ENCODE assay signal across 8 mouse cellular contexts in genomic region chr7:34131959-34132354, GRCm38 (mm10). TPM values are rescaled to one million over a fixed set of nuclear protein-coding genes. Genes with fewer than 3 reads are reported as not detected.
DNase-seq lines count a peak whose midpoint lies in the region; ATAC-seq lines count a peak whose summit lies in the region.

No protein-coding gene starts in this region.

- H3K36me3 ChIP-seq in liver, embryonic 11.5 days (ENCODE audit: control insufficient read depth, insufficient read depth, low read length): no peaks in the 10 kb centered on the region
- H3K36me3 ChIP-seq in embryonic facial prominence, embryonic 15.5 days: peaks cover 8% of the 10 kb centered on the region
- peaks cover 19% of the 10 kb centered on the region for H3K36me3 ChIP-seq in limb, embryonic 13.5 days
- H3K36me3 ChIP-seq in stomach, embryonic 14.5 days (ENCODE audit: control insufficient read depth, insufficient read depth, low read length): no peaks in the 10 kb centered on the region

- ATAC-seq in liver, embryonic 11.5 days (replicated peaks; ENCODE audit: low FRiP score): 0 out of 2 replicates have a peak, but pooled peaks have one; percentile 6
- ATAC-seq in embryonic facial prominence, embryonic 15.5 days (ENCODE audit: insufficient number of reproducible peaks, low FRiP score, low TSS enrichment, low read depth): no peak
- ATAC-seq in limb, embryonic 13.5 days (ENCODE audit: low FRiP score, low read depth): peak; percentile 26; the same call in 1 of the 2 replicates
- no peak for ATAC-seq in stomach, embryonic 14.5 days (ENCODE audit: insufficient number of reproducible peaks, insufficient read depth, low FRiP score, low read depth)
- ATAC-seq in inflammation-experienced regulatory T-cells, adult 6 months: no peak

- peak overlapping the region; percentile 55 for H3K4me2 ChIP-seq in liver, embryonic 11.5 days
- peak overlapping the region; percentile 70 for H3K4me2 ChIP-seq in embryonic facial prominence, embryonic 15.5 days (replicated peaks)
- peak overlapping the region; percentile 79 for H3K4me2 ChIP-seq in limb, embryonic 13.5 days (replicated peaks)
- H3K4me2 ChIP-seq in stomach, embryonic 14.5 days (replicated peaks; ENCODE audit: low read depth, low read length): peak overlapping the region; percentile 52

- 0 out of 2 replicates have a peak overlapping the region, but pooled peaks have one; percentile 27 for H3K9ac ChIP-seq in liver, embryonic 11.5 days (ENCODE audit: low read depth, low read length)
- H3K9ac ChIP-seq in embryonic facial prominence, embryonic 15.5 days: peak overlapping the region; percentile 94
- peak overlapping the region; percentile 97 for H3K9ac ChIP-seq in limb, embryonic 13.5 days
- H3K9ac ChIP-seq in stomach, embryonic 14.5 days (replicated peaks; ENCODE audit: low read depth, low read length): peak overlapping the region; percentile 92

- H3K4me1 ChIP-seq in liver, embryonic 11.5 days (replicated peaks; ENCODE audit: control insufficient read depth, insufficient read depth, low read length): no peaks in the 10 kb centered on the region
- peaks cover 31% of the 10 kb centered on the region for H3K4me1 ChIP-seq in embryonic facial prominence, embryonic 15.5 days
- H3K4me1 ChIP-seq in limb, embryonic 13.5 days: peaks cover 38% of the 10 kb centered on the region
- H3K4me1 ChIP-seq in stomach, embryonic 14.5 days (ENCODE audit: control insufficient read depth, insufficient read depth, low read length): peaks cover 19% of the 10 kb centered on the region

- no peak for DNase-seq in liver, embryonic 11.5 days (ENCODE audit: low spot score)
- no peak for DNase-seq in liver
- no peak for DNase-seq in spleen, adult 18-20 months
- no peak for DNase-seq in spleen, adult 12 weeks (ENCODE audit: low spot score)

- no peaks in the 10 kb centered on the region; the same call in 1 of the 2 replicates for H3K9me3 ChIP-seq in liver, embryonic 11.5 days (ENCODE audit: control insufficient read depth, low read length)
- no peaks in the 10 kb centered on the region for H3K9me3 ChIP-seq in embryonic facial prominence, embryonic 15.5 days (replicated peaks)
- peaks cover 5% of the 10 kb centered on the region for H3K9me3 ChIP-seq in limb, embryonic 13.5 days
- H3K9me3 ChIP-seq in stomach, embryonic 14.5 days (ENCODE audit: control insufficient read depth, low read depth, low read length): no peaks in the 10 kb centered on the region

- H3K27ac ChIP-seq in liver, embryonic 11.5 days (ENCODE audit: low read depth, low read length): no peak overlapping the region
- H3K27ac ChIP-seq in embryonic facial prominence, embryonic 15.5 days (replicated peaks): peak overlapping the region; percentile 86; the same call in 1 of the 2 replicates
- H3K27ac ChIP-seq in limb, embryonic 13.5 days: no peak overlapping the region
- H3K27ac ChIP-seq in stomach, embryonic 14.5 days (ENCODE audit: low read length): no peak overlapping the region; the same call in 1 of the 2 replicates

- peaks cover 34% of the 10 kb centered on the region for H3K27me3 ChIP-seq in liver, embryonic 11.5 days (replicated peaks; ENCODE audit: control insufficient read depth, insufficient read depth, low read length)
- H3K27me3 ChIP-seq in embryonic facial prominence, embryonic 15.5 days: no peaks in the 10 kb centered on the region
- no peaks in the 10 kb centered on the region for H3K27me3 ChIP-seq in limb, embryonic 13.5 days
- H3K27me3 ChIP-seq in stomach, embryonic 14.5 days (ENCODE audit: control insufficient read depth, insufficient read depth, low read length): no peaks in the 10 kb centered on the region

- peak overlapping the region; percentile 69 for H3K4me3 ChIP-seq in liver, embryonic 11.5 days (ENCODE audit: low read depth, low read length)
- H3K4me3 ChIP-seq in embryonic facial prominence, embryonic 15.5 days (replicated peaks): peak overlapping the region; percentile 82
- peak overlapping the region; percentile 91 for H3K4me3 ChIP-seq in limb, embryonic 13.5 days
- peak overlapping the region; percentile 77 for H3K4me3 ChIP-seq in stomach, embryonic 14.5 days (ENCODE audit: low read depth, low read length)

- 9% methylated on average over 3 of the region's 3 CpGs for WGBS in liver, embryonic 11.5 days
- 2% methylated on average over 3 of the region's 3 CpGs for whole genome bisulfite sequencing in embryonic facial prominence, embryonic 15.5 days
- 2% methylated on average over 3 of the region's 3 CpGs for WGBS in limb, embryonic 13.5 days
- 1% methylated on average over 3 of the region's 3 CpGs for WGBS in stomach, embryonic 14.5 days

RNA-seq across cellular contexts. Expression of gene Wtip, which starts 1.1 kb away (rescaled TPM):
- 2.2 and 3.4 TPM in 2 replicates for polyA plus RNA-seq in liver, embryonic 11.5 days (2014; fragmentation: Nextera tagmentation; extraction: Ambion mirVana)
- polyA plus RNA-seq in embryonic facial prominence, embryonic 15.5 days (2015; fragmentation: Nextera tagmentation; extraction: Ambion mirVana): 6.8 and 7.4 TPM in 2 replicates
- polyA plus RNA-seq in limb, embryonic 13.5 days (2015; fragmentation: Nextera tagmentation; extraction: Ambion mirVana): 7.5 and 8.5 TPM in 2 replicates
- 7.1 TPM in 2 replicates for polyA plus RNA-seq in stomach, embryonic 14.5 days (2014; fragmentation: Nextera tagmentation; extraction: Ambion mirVana)
- polyA plus RNA-seq in inflammation-experienced regulatory T-cells, adult 6 months (2017; shearing (Covaris generic)): not detected

RNA-seq across cellular contexts. Expression of gene Scgb1b30, which starts 36.7 kb away (rescaled TPM):
- polyA plus RNA-seq in liver, embryonic 11.5 days (2014; fragmentation: Nextera tagmentation; extraction: Ambion mirVana): not detected in 2 replicates
- polyA plus RNA-seq in embryonic facial prominence, embryonic 15.5 days (2015; fragmentation: Nextera tagmentation; extraction: Ambion mirVana): not detected in 2 replicates
- polyA plus RNA-seq in limb, embryonic 13.5 days (2015; fragmentation: Nextera tagmentation; extraction: Ambion mirVana): not detected in 2 replicates
- not detected in 2 replicates for polyA plus RNA-seq in stomach, embryonic 14.5 days (2014; fragmentation: Nextera tagmentation; extraction: Ambion mirVana)
- polyA plus RNA-seq in inflammation-experienced regulatory T-cells, adult 6 months (2017; shearing (Covaris generic)): not detected

RNA-seq across cellular contexts. Expression of gene Uba2, which starts 37.4 kb away (rescaled TPM):
- 226 and 253 TPM in 2 replicates for polyA plus RNA-seq in liver, embryonic 11.5 days (2014; fragmentation: Nextera tagmentation; extraction: Ambion mirVana)
- 187 and 188 TPM in 2 replicates for polyA plus RNA-seq in embryonic facial prominence, embryonic 15.5 days (2015; fragmentation: Nextera tagmentation; extraction: Ambion mirVana)
- 230 and 232 TPM in 2 replicates for polyA plus RNA-seq in limb, embryonic 13.5 days (2015; fragmentation: Nextera tagmentation; extraction: Ambion mirVana)
- polyA plus RNA-seq in stomach, embryonic 14.5 days (2014; fragmentation: Nextera tagmentation; extraction: Ambion mirVana): 193 and 196 TPM in 2 replicates
- polyA plus RNA-seq in inflammation-experienced regulatory T-cells, adult 6 months (2017; shearing (Covaris generic)): 10 to 100 TPM; 74.4 to 98.1 (median 87.7) TPM

Comparison
In these comparisons a context has a peak if more than half of its experiments do, and no peak if none do; other contexts are left out.
1. ATAC-seq: peak in liver, embryonic 11.5 days (single experiment) and limb, embryonic 13.5 days (single experiment); none in embryonic facial prominence, embryonic 15.5 days (single experiment), stomach, embryonic 14.5 days (single experiment) and inflammation-experienced regulatory T-cells, adult 6 months (single experiment).
2. H3K9ac ChIP-seq: peak in every context shown above with its lines; median percentile 97 in limb, embryonic 13.5 days; 94 in embryonic facial prominence, embryonic 15.5 days; 92 in stomach, embryonic 14.5 days; 27 in liver, embryonic 11.5 days.
3. Peak in every context shown above with its lines, with median percentiles within 50 percentile points of each other: H3K4me2 ChIP-seq and H3K4me3 ChIP-seq.